Mouse (Mus musculus) bone marrow macrophage, adult 2 months (primary cell): ENCODE measurements around the gene Rtkn2.

Source experiments
- CTCF ChIP-seq: IDR thresholded peaks from 2 replicates; pipeline ENCODE4 v1.5.1; 2012; ENCODE audit warnings: low read depth, mild to moderate bottlenecking, low read length, moderate library complexity
- POLR2A ChIP-seq: IDR thresholded peaks from 2 replicates; pipeline ENCODE4 v1.6.1; 2012; ENCODE audit warnings: mild to moderate bottlenecking, low read depth, low read length, borderline replicate concordance

GRCm38 (mm10) chr10:68040394-68040793 lies 61.0 kb downstream of the Rtkn2 start:
- no peak for TF ChIP-seq CTCF
- TF ChIP-seq POLR2A = no peak
